Mouse (Mus musculus) heart, postnatal 25 days (tissue): Measurements from ENCODE around the gene Snapc2. TPM values are rescaled to one million over a fixed set of nuclear protein-coding genes. Genes with fewer than 3 reads are reported as not detected.

ENCODE experiments used
- DNase-seq: peaks from one replicate; pipeline ENCODE4 v3.0.0; 2022; ENCODE audit warnings: low spot score
- intact Hi-C: fragments of 180-260 bp; cut with DNase I; formaldehyde crosslinking; loops from one replicate; pipeline ENCODE4 v1.15.1; 2025
- total RNA-seq, 2 experiments: library from RNA; stranded (reverse); gene quantifications; 2 replicates each; pipeline ENCODE4 v1.2.3; 2021

Gene Snapc2
- total RNA-seq, 2 experiments from 2014 or later = 14.4 to 15.0 TPM

DNA sequence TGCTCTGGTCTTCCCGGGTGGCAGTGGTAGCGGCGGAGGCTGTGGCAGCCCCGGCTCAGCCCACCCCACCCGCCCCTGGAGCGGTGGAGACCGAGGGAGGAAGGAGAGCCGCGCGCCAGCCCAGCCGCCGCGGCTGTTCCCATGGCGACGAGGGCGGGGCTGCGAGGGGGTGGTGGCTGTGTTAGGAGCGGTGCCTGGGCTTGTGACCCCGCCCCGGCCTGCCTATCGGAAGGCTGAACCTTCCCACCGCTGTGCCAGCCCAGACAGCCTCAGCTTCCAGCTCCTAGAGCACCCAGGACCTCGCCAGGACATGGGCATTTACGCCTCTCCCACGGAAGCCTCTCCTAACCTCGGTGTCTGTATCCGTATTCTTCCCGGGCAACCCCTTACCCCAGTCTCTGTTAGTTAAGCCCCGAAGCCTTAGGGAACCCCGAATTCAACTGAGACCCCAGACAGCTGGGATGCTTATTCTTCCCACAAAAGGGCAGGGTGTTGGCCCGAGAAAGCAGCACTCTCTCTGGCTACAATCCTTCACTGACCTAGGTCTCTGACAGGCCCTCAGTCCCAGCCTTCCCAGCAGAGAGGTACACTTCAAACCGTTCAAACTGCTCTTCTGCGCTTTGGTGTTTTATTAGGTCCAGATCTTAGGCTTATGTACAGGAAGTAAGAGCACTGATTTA is 6.4 kb downstream of the Snapc2 start, which contains the start of gene Ctxn1:
Gene Ctxn1 (minus strand): TSS at position 150 of the 680 bp plus-strand sequence.
- intact Hi-C loops = loop anchor here (2.0 to 10.0 kb wide), 3 partner anchors 16 to 416 kb away; partner anchors contain the start of gene Timm44
- DNase-seq = peak; percentile 86

- intact Hi-C loops = loop anchor here (2.0 to 10.0 kb wide), 3 partner anchors 15 to 415 kb away; partner anchors contain the start of gene Timm44
- DNase-seq = no peak
Observed at GRCm38 (mm10) chr8:4259805-4260170, 6.9 kb downstream of the Snapc2 start.

- DNase-seq = no peak
- intact Hi-C loops = no loop called here
Observed at GRCm38 (mm10) chr8:4263105-4263791, 10.4 kb downstream of the Snapc2 start.

DNA sequence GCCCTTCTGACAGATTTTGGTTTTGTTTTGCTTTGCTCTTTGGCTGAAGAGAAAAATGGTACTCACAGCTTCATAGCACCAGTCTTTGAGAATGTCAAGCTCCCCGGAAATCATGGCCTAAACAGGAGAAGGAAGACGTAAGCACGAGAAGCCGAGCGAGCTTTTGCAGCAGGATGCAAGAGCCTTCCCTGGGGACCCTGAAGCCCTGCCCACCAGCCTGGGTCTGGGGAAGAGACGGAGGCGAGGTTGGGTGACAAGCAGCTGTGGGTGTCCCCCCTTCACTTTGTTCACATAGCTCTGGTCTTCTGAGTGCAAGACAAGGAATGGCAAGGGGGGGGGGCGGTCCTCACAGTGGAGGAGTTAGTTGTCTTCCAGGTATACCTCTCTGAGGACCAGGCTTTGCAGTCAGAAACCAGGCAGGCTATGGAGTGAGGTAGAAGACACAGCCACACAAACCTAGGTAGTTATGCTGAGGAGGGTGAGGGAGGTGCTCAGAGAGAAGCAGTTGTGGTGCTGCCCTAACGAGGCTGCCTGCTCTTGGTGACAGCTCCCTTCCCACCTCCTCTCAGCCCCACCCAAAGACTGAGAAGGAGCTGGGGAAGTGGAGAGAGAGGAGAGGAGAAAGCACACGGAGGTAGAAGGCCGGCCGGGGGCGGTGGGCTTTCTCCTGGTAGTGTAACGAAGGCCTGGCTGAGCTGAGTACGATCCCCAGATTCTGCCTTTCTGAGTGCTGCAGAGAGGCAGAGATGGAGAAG is 12.5 kb downstream of the Snapc2 start:
- DNase-seq = no peak
- intact Hi-C loops = no loop called here

GRCm38 (mm10) chr8:4267627-4268026 is 14.7 kb downstream of the Snapc2 start:
- DNase-seq = no peak
- intact Hi-C loops = no loop called here

GRCm38 (mm10) chr8:4269609-4270008 is 16.7 kb downstream of the Snapc2 start:
- no peak for DNase-seq
- intact Hi-C loops = no loop called here

- peak; percentile 90 for DNase-seq
- intact Hi-C loops = loop anchor here (2.0 to 5.0 kb wide), 2 partner anchors 17 to 47 kb away; partner anchors contain the start of gene Ctxn1
Observed at GRCm38 (mm10) chr8:4275275-4276110, 22.6 kb downstream of the Snapc2 start, which contains the start of gene Timm44. Gene Timm44 (minus strand): TSS chr8:4275913.

DNA sequence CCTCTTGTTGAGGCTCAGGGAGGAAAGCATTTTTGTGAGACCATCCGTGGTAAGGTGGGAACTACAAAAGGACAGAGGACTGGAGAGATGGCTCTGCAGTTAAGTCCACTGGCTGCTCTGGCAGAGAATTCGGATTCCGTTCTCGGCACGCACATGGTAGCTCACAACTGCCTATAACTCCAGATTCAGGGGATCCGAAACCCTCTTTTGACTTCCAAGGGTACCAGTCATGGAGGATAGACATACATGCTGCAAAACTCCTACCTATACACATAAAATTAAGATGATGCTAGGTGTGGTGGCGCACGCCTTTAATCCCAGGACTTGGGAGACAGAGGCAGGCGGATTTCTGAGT is 23.2 kb downstream of the Snapc2 start:
- DNase-seq = no peak
- intact Hi-C loops = loop anchor here (5.0 kb wide), 1 partner anchor 46 kb away; no protein-coding TSS in a partner anchor

DNA sequence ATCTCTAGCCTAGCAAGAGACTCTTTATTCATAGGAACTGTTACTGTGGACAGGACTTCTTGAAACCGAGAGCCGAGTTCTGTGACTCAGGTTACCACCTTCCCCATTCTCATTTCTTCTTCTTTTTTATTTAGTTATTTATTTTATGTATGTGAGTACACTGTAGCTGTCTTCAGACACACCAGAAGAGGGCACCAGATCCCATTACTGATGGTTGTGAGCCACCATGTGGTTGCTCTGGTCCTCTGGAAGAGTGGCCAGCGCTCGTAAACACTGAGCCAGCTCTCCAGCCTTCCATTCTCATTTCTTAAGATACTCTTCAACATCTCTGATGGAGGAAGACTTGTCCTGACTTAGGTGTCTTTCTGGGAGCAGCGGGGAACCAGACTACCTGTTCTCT is 39.9 kb downstream of the Snapc2 start:
- intact Hi-C loops = no loop called here
- DNase-seq = no peak

DNA sequence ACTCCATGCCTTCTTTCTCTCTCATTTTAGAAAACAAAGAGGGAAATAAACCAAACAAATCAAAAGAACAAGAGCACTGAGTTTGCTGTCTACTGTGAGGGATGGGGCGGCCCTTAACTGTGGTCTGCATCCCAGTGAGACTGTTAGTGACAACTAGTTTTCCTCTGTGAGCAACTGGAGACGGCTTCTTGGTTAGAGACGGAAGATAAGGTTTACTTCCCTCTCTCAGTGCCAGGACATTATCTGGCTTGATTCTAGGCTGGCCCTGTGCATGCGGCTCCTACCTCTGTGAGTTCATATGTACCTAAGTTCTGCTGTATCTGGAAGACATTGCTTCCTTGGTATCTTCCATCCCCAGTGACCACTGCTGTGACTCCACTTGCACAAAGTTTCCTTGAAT is 44.9 kb downstream of the Snapc2 start:
- intact Hi-C loops = no loop called here
- DNase-seq = no peak

DNA sequence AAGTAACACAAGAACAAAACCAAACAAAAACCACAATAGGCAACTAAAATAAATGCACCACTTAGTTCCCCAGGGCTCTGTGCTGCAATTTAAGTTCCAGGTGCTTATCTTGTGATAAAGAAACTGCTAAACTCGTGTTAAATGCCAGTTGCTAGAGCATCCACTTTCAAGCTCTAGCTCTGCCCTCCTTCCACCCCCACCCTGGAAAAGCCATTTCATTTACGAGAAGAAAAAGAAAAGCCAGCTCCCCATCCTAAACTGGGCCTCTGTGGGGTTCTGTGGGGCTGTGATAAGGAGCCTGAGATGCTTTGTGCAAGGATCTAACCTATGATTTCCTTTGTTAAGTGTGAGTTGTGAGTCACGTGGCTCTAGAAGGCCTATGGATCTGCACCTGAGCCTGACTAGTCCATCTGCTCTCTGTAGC is 51.3 kb downstream of the Snapc2 start:
- no peak for DNase-seq
- intact Hi-C loops = no loop called here

Other genes starting within 250 kb of the Snapc2 start
- gene Cd209f, start 147.2 kb upstream of the Snapc2 start, total RNA-seq = under 1 TPM; 0.21 to 0.42 TPM
- gene Cd209g, start 119.0 kb upstream of the Snapc2 start, total RNA-seq = not detected
- 10 to 100 TPM; 23.4 to 24.6 TPM for gene Evi5l, start 86.5 kb upstream of the Snapc2 start, total RNA-seq
- not detected for gene Prr36, start 35.6 kb upstream of the Snapc2 start, total RNA-seq
- gene Lrrc8e, start 26.3 kb upstream of the Snapc2 start, total RNA-seq = under 1 TPM; 0.08 to 0.34 TPM
- gene Map2k7, start 14.3 kb upstream of the Snapc2 start, total RNA-seq = 10 to 100 TPM; 68.9 to 69.9 TPM
- gene Gm49320, start 14.2 kb upstream of the Snapc2 start, total RNA-seq = not detected
- 1 to 10 TPM; 2.4 to 2.5 TPM for gene Tgfbr3l, start 4.9 kb upstream of the Snapc2 start, total RNA-seq
- 1 to 10 TPM in 1 of 2 experiments, under 1 TPM in 1; 0.75 to 1.1 TPM for gene Ctxn1, start 6.2 kb downstream of the Snapc2 start, total RNA-seq
- gene Timm44, start 22.8 kb downstream of the Snapc2 start, total RNA-seq = 100 to 1,000 TPM; 117 TPM
- gene Ccl25, start 72.1 kb downstream of the Snapc2 start, total RNA-seq = 1 to 10 TPM; 3.5 to 4.4 TPM
- gene Elavl1, start 72.3 kb downstream of the Snapc2 start, total RNA-seq = 10 to 100 TPM; 58.2 to 64.1 TPM
- gene Cers4, start 239.9 kb downstream of the Snapc2 start, total RNA-seq = 10 to 100 TPM; 37.1 to 42.5 TPM